Mouse (Mus musculus): ENCODE measurements at regions not wholly inside any gene's neighbourhood (a gene's known extent, or its start where the extent isn't known, plus 50 kb on each side); places are given as distances from the start of the nearest gene placed in this dataset.

- no peak for DNase-seq (ENCODE audit: low spot score in 2 of 2)
- intact Hi-C loops (cut with DNase I): no loop called here
Observed at GRCm38 (mm10) chr9:74342176-74342575, 232.0 kb downstream of the Wdr72 start.

DNA sequence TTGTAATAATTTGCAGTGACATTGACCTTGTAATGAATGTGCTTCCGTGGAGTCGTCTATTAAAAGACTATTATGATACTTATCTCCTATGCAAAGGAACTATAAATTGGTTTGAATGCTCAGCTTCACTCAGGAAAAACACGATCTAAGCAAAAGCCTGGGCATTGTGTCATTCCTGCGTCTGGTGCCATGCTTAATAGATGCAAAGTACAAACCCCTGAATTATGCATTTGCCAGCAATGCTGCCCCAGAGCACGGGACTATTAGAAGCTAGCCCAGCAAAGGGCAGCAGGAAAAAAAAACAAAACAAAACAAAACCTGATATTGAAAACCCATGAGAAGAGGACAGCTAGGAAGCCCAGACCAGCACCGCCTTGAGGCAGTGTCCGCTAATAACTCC lies 234.9 kb downstream of the Wdr72 start:
- intact Hi-C loops (cut with DNase I): no loop called here
- DNase-seq (ENCODE audit: low spot score in 2 of 2): no peak

DNA sequence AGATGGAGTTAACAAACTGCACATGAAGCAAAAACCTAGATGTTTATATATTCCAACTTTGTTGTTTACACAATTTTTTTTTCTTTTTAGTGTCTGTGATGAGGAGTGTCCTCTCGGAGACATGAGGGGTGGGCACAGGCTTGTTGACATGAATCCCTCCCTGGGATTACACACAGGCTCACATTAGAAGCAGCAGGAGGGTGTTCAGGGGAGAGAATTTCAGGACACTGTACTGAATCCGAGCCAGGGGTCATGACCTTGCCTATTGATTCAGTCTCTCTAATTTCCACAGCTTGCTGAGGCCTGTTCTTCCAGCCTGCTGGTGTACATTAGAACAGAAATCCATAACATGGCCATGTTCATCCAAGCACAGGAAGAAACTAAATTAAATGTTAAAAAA lies 238.6 kb downstream of the Wdr72 start:
- intact Hi-C loops (cut with DNase I): no loop called here
- no peak for DNase-seq (ENCODE audit: low spot score in 2 of 2)

DNA sequence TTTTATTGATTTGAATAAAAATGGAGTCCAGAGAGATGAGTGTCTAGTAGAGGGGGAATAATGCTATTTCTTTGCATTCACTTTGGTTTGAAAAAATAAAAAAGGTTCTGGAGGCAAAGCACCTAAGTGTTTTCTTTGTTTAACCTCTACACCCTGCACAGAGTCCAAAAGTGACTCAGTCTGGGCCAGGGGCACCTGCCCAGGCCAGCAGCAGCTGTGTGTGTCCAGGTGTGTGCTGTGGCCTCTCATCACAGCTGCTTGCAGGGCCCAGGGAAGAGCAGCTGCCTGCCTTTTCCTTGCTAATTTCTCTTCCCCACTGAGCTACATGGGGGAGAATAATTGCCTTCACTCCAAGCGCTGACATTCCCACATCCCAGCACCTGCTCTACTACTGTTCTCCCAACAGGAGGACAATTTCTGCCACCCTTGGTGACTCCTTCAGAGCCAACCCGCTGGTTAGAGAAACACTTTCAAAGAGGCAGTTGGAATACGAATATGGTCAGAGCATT lies 255.8 kb downstream of the Wdr72 start:
- intact Hi-C loops (cut with DNase I): no loop called here
- DNase-seq (ENCODE audit: low spot score in 2 of 2): no peak

- no peak for DNase-seq (ENCODE audit: low spot score in 2 of 2)
- intact Hi-C loops (cut with DNase I): no loop called here
Observed at GRCm38 (mm10) chr9:74376191-74376590, 266.0 kb downstream of the Wdr72 start.

- intact Hi-C loops (cut with DNase I): no loop called here
Observed at GRCm38 (mm10) chr9:74377204-74377603, 267.0 kb downstream of the Wdr72 start.

DNA sequence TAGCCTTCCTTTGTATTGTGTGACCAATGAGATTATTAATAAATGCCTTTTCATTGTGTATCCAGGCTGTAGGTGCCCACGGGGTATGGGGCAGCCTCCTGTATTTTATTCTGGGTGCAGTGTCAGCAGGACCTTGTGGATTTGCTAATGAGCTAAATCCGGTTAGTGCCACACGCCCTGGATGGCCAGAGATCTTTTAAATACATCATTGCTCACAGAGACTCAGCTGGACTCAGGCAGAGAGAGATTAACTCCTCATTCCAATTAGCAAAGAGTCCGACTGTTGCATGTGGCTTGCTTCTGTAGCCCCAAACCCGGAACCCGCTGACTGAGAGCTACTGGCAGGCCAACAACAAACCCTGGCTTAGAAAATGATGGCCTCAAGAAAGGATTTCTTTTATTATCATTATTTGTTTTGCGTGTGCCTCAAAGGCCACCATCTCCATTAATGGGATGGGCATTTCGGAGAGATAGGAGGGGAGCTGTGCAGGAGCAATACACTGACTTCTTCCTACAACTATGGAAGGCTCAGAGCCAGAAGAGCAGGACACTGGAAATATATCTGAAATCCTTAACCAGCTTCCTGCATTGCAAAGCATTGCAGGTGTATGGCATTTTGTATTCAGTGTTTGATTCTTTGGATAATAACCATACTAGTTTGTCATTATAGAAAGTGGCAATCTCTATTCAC lies 274.2 kb downstream of the Wdr72 start:
- DNase-seq (ENCODE audit: low spot score in 2 of 2): no peak
- intact Hi-C loops (cut with DNase I): no loop called here

More at GRCm38 (mm10) chr9:74377204-74377603, 267.0 kb downstream of the Wdr72 start:
- DNase-seq (ENCODE audit: low spot score in 2 of 2): no peak

DNA sequence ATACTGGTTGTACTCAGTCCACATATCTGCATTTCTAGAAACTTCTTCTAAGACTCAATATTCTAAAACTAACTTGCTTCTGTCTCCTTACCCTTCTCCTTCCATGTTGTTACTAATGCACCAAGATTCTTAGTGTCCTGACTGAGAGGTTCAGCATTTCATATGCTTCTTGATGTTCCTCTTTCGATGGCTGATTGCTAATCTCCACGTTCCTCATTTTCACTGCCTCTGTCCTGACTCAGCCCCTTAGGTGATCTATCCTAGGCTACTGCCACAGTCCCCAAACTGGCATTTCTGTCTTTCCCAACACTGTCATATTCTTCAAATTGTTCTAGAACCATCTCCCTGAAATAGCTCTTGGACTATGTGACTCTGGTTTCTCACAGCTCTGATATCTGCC lies 315.4 kb downstream of the Wdr72 start:
- DNase-seq (ENCODE audit: low spot score in 2 of 2): no peak
- intact Hi-C loops (cut with DNase I): no loop called here

GRCm38 (mm10) chr9:74449981-74450380 lies 339.8 kb downstream of the Wdr72 start:
- no peak for DNase-seq (ENCODE audit: low spot score in 2 of 2)
- intact Hi-C loops (cut with DNase I): no loop called here

DNA sequence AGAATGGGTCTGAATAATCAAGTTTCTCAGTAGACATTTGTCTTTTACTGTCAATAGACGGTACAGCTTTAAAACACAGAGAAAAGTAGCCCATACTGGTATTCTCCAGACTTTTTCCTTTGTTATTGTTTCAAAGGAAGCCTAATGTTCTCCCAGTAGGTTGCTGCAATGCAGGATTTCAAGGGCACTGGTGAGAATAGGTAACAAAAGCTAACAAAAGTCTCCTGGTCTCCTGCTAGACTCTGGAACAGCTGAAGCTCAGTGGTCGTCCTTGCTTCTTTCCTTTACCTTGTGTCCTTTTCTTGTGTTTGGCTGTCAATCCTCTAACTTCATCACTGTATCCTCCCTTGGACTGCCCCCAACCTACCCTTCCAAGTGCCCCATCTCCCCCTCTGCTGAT lies 350.9 kb downstream of the Wdr72 start:
- no peak for DNase-seq (ENCODE audit: low spot score in 2 of 2)
- intact Hi-C loops (cut with DNase I): no loop called here

- DNase-seq (ENCODE audit: low spot score in 2 of 2): no peak
- intact Hi-C loops (cut with DNase I): no loop called here
Observed at GRCm38 (mm10) chr9:74476830-74477229, 366.7 kb downstream of the Wdr72 start.

GRCm38 (mm10) chr9:74479273-74479672 lies 369.1 kb downstream of the Wdr72 start:
- DNase-seq (ENCODE audit: low spot score in 2 of 2): no peak
- intact Hi-C loops (cut with DNase I): no loop called here

DNA sequence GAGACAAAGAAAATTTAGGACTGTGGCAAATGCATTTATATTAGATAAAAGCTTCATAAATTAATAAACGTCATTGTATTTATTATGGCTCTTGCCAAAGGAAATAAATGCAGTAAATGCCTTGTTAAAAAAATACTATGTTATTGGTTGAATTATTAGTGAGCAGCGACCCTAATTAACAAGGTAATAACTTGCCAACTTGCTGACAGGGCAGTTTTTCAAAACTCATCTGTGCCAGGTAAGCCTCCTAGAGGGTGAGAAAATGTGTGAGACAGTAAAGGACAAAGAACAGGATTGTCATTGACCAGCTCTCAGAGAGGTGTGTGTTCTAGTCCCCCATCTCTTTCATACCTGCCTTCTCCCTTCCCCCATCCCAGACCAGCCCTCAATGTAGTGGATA lies 347.8 kb upstream of the Onecut1 start:
- intact Hi-C loops (cut with DNase I): no loop called here
- DNase-seq (ENCODE audit: low spot score in 2 of 2): no peak

DNA sequence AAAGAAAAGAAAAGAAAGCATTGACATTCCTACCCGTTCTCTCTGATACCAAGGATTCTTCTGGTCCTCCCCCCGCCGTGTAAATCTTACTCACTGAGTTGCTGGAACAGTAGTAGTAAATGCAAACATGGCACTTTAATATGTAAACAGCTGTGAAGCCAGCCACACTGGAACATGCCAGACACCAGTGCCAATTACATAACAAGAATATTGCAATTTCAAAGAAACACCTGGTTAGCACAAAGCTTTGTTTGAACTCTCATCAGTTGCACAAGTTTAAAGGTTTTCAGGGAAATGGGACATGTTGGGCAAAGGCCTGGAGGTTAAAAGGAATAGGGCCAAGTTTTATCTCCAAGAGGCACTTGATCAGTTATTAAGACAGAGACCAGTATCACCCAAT lies 333.2 kb upstream of the Onecut1 start:
- intact Hi-C loops (cut with DNase I): no loop called here
- no peak for DNase-seq (ENCODE audit: low spot score in 2 of 2)

DNA sequence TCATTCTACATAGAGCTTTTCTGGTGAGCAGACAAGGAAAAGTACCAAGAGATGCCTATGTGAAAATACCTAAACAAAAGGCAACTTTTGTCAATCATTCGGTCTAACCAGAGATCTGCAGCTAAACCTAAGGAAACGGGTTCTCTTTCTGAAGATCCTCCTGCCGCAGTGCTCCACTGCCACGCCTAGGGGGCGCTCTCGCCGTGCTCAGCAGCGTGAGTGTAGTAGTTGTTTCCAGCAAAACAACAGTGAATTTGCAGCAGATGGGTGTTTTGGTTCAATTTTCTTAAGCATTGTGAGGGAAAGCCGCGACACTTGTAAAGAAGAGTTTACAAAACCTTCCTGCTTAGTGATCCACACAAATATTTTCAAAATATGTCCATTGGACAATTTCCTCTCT lies 331.4 kb upstream of the Onecut1 start:
- intact Hi-C loops (cut with DNase I): loop anchor here (2.0 kb wide), 1 partner anchor 336 kb away; no protein-coding TSS in a partner anchor
- DNase-seq (ENCODE audit: low spot score in 2 of 2): peak; percentile 65 to 67

DNA sequence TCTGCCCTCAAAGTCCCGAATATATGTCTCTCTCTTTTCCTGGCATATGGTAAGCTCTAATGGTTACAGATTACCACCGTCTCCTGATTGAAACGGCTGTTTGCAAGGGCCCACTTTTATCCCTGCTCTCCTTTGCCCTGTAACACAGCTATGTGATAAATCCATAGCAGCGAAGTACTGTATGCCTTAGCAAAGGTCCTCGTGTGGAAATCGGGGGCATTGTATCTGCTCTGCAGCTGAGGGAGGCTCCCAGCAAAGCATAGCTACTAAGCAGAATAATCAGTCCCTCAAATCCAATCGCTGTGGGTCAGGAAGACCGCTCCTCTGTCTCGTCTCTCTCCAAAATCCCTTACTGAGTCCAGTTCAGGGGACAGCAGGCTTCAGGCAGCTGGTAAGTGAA lies 331.0 kb upstream of the Onecut1 start:
- DNase-seq (ENCODE audit: low spot score in 2 of 2): no peak
- intact Hi-C loops (cut with DNase I): loop anchor here (2.0 kb wide), 1 partner anchor 336 kb away; no protein-coding TSS in a partner anchor

- intact Hi-C loops (cut with DNase I): loop anchor here (2.0 kb wide), 1 partner anchor 335 kb away; no protein-coding TSS in a partner anchor
- DNase-seq (ENCODE audit: low spot score in 2 of 2): no peak
Observed at GRCm38 (mm10) chr9:74531986-74532385, 329.7 kb upstream of the Onecut1 start.

- intact Hi-C loops (cut with DNase I): no loop called here
- no peak for DNase-seq (ENCODE audit: low spot score in 2 of 2)
Observed at GRCm38 (mm10) chr9:74534976-74535375, 326.7 kb upstream of the Onecut1 start.

GRCm38 (mm10) chr9:74556116-74556515 lies 305.6 kb upstream of the Onecut1 start:
- intact Hi-C loops (cut with DNase I): no loop called here
- no peak for DNase-seq (ENCODE audit: low spot score in 2 of 2)

DNA sequence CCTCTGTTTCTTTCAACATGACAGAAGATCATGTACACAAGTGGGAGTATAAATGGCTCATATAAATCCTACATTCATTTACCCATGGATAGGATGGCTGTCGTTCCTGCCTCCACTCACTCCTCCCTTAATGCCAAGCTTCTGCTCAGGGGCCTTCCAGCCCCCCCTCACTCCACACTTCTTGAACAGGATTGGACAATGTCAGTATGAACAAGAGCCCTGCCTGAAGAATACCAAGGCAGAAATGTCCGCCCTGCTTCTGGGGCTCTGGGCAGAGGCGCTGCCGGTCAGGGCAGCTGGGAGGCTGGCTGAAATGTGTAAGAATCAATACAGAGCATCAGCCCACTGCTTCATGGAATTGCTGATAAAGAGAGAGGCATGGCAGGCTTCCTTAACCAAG lies 269.0 kb upstream of the Onecut1 start:
- intact Hi-C loops (cut with DNase I): no loop called here
- no peak for DNase-seq (ENCODE audit: low spot score in 2 of 2)

DNA sequence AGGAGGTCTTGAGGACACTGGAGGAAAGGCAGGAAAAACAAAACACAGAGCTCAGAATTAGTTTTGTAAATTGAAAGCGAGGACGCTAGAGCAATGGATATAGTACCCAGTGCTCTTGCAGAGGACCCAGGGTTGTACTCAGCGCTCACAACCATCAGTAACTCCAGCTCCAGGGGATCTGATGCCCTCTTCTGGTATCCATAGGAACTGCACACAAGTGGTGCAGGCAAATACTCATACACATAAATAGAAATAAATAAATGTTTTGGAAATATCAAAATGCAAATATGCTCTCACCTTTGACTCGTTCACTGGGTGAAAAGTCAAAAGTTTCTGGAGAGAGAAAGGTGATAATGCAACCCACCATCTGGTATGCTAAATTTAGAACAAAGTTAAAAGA lies 267.8 kb upstream of the Onecut1 start:
- intact Hi-C loops (cut with DNase I): no loop called here

DNA sequence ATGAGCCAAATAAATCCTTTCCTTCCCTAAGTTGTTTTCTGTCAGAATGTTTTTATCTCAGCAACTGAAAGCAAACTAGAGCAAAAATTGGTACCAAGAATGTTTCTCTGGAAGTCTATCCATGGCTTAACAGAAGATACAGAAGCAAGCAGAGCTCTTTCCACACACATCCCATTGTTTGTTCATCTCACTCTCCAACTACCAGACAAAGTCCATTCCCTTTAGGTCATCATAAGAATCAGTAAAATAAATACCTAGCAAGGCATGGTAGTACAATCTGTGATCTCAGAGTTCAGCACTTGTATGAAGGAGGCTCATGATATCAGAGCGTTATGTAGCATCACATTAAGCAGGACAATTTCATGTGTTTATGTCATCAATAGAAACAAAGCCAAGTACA lies 257.3 kb upstream of the Onecut1 start:
- intact Hi-C loops (cut with DNase I): no loop called here

More for the DNA sequence above, 267.8 kb upstream of the Onecut1 start:
- no peak for DNase-seq (ENCODE audit: low spot score in 2 of 2)

More for the DNA sequence above, 257.3 kb upstream of the Onecut1 start:
- no peak for DNase-seq (ENCODE audit: low spot score in 2 of 2)
